Mouse (Mus musculus) lung, postnatal 0 days (tissue): ENCODE measurements around the gene Lsp1. TPM values are rescaled to one million over a fixed set of nuclear protein-coding genes. Genes with fewer than 3 reads are reported as not detected.
A peak's percentile ranks its signal among the peaks of the same experiment; 100 is the strongest.

Source experiments
- ATAC-seq: fragments of 200-750 bp; cut with Nextera tagmentation; 2 replicates; pipeline ENCODE4 v1.8.0; 2017; ENCODE audit warnings: moderate library complexity
- DNase-seq: peaks from one replicate; pipeline ENCODE4 v3.0.0-alpha.2; 2016; ENCODE audit warnings: low spot score
- H3K27ac ChIP-seq: fragments of 300-500 bp; sonication (generic); 2 replicates; pipeline ENCODE4 v1.5.1; 2014; ENCODE audit warnings: antibody characterized with exemption, mild to moderate bottlenecking, low read length, mixed read lengths
- H3K27me3 ChIP-seq: fragments of 300-500 bp; sonication (generic); replicated peaks from 2 replicates; pipeline ENCODE4 v1.6.1; 2014; ENCODE audit warnings: low read length, mixed read lengths; ENCODE audit not compliant: insufficient read depth
- H3K36me3 ChIP-seq: fragments of 300-500 bp; sonication (generic); 2 replicates; pipeline ENCODE4 v1.6.1; 2014; ENCODE audit warnings: low read length, mixed read lengths; ENCODE audit not compliant: insufficient read depth
- H3K4me1 ChIP-seq: fragments of 300-500 bp; sonication (generic); 2 replicates; pipeline ENCODE4 v1.6.1; 2014; ENCODE audit warnings: antibody characterized with exemption, low read depth, low read length, mixed read lengths; ENCODE audit not compliant: insufficient read depth
- H3K4me2 ChIP-seq: fragments of 300-500 bp; sonication (generic); replicated peaks from 2 replicates; pipeline ENCODE4 v1.6.1; 2014; ENCODE audit warnings: low read depth, mild to moderate bottlenecking, low read length, moderate library complexity, mixed read lengths
- H3K4me3 ChIP-seq: fragments of 300-500 bp; sonication (generic); 2 replicates; pipeline ENCODE4 v1.5.1; 2014; ENCODE audit warnings: low read depth, low read length
- H3K9ac ChIP-seq: fragments of 300-500 bp; sonication (generic); replicated peaks from 2 replicates; pipeline ENCODE4 v1.6.1; 2014; ENCODE audit warnings: low read depth, mild to moderate bottlenecking
- H3K9me3 ChIP-seq: fragments of 300-500 bp; sonication (generic); 2 replicates; pipeline ENCODE4 v1.6.1; 2016; ENCODE audit warnings: low read length, mixed read lengths
- CTCF ChIP-seq: IDR thresholded peaks from 2 replicates; pipeline ENCODE4 v1.5.1; 2016; ENCODE audit warnings: antibody characterized with exemption, mild to moderate bottlenecking
- EP300 ChIP-seq: IDR thresholded peaks from 2 replicates; pipeline ENCODE4 v1.6.1; 2016; ENCODE audit warnings: antibody characterized with exemption, mild to moderate bottlenecking, control low read depth
- whole genome bisulfite sequencing: fragments of 180-500 bp; shearing (Covaris S2); extraction: QIAGEN DNeasy Blood & Tissue Kit; methylation state at CpG from one replicate; pipeline ENCODE4 v1.1.7; 2014; 5-methylcytosine and 5-hydroxymethylcytosine counted together
- polyA plus RNA-seq: library from polyadenylated mRNA; unstranded; fragments of >200 nt; fragmentation: Nextera tagmentation; extraction: Ambion mirVana; gene quantifications from 2 replicates; pipeline ENCODE4 v1.2.1, GENCODE M21; 2015

Gene Lsp1
- polyA plus RNA-seq, 1 experiment from 2014 or later: 92.3 TPM

DNA sequence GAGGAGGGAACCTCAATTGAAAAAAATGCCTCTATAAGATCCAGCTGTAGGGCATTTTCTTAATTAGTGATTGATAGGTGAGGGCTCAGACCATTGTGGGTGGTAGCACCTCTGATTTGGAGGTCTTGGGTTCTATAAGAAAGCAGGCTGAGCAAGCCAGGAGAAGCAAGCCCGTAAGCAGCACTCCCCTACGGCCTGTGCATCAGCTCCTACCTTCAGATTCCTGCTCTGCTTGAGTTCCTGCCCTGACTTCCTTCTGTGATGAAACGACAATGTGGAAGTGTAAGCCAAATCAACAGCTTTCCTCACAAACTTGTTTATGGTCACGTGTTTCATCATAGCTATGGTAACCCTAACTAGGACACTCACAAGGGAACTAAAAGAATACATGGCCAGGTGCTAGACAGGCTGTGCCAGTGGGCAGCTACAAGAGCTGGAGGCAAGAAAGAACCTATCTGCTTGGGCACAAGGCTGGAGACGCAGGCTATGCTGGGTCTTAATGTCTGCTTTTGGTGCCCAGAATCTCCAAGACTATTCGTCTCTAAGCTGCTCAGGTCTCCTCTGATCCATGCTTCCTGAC is 11.5 kb upstream of the Lsp1 start:
- WGBS: 75% methylated on average over 6 of the region's 6 CpGs
- no peaks in the 10 kb centered on the region for H3K36me3 ChIP-seq
- H3K27me3 ChIP-seq: no peaks in the 10 kb centered on the region
- ATAC-seq (no peak), DNase-seq (peak; percentile 49)
- H3K9ac ChIP-seq: no peak overlapping the region
- no peak for TF ChIP-seq CTCF
- TF ChIP-seq EP300: no peak
- no peaks in the 10 kb centered on the region for H3K4me1 ChIP-seq
- no peak overlapping the region for H3K27ac ChIP-seq
- H3K4me3 ChIP-seq: no peak overlapping the region
- no peaks in the 10 kb centered on the region for H3K9me3 ChIP-seq
- no peak overlapping the region for H3K4me2 ChIP-seq

DNA sequence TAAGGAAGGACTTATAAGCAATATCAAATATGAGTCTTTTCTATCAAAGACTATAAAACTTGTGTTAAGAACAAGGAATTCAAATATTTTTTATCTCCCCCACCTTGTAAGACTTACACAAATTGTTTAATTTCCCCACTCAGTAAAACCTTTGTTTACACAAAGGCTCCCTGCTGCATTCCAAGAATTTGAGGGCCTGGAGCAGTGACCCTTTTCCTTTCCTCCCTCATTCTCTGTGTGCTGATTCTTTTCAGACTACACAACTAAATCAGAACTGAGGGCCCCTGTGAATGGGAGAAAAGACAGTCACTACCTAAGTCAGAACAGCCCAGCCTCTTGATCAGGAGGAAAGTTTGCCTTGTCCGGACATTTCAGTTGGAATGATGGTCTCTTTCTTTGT is 5.9 kb upstream of the Lsp1 start:
- TF ChIP-seq CTCF (no peak), EP300 (no peak)
- Histone ChIP-seq H3K9ac (no peak overlapping the region), H3K4me2 (no peak overlapping the region), H3K4me1 (peaks cover 10% of the 10 kb centered on the region), H3K27ac (peak overlapping the region; percentile 60; the same call in 1 of the 2 replicates), H3K4me3 (no peak overlapping the region), H3K9me3 (no peaks in the 10 kb centered on the region), H3K36me3 (no peaks in the 10 kb centered on the region), H3K27me3 (no peaks in the 10 kb centered on the region)
- DNase-seq (no peak), ATAC-seq (no peak)
- WGBS: 33% methylated on average over 1 of the region's 1 CpGs

DNA sequence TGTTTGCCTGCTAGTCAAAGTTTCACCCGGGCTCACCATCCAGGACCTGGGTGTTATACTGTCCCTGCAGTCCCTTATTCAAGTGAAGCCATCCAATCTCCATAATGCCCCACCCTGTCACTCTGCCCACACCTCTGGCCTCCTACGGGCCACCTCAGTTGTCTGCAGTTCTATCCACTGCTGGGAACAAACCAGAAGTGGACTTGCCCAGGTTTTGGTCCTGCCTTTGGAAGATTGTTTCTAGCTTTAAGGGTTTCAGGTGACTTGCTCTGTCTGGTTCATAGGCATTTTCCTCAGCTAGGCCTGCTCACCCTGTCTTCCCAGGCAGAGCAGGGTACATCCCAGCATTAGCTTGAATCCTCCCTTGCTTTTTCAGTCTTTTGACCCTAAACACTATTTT is 5.4 kb upstream of the Lsp1 start:
- peaks cover 10% of the 10 kb centered on the region for H3K4me1 ChIP-seq
- H3K9ac ChIP-seq: no peak overlapping the region
- no peak for TF ChIP-seq EP300
- TF ChIP-seq CTCF: no peak
- DNase-seq: no peak
- H3K36me3 ChIP-seq: no peaks in the 10 kb centered on the region
- no peak for ATAC-seq
- WGBS: 45% methylated on average over 2 of the region's 2 CpGs
- H3K27ac ChIP-seq: peak overlapping the region; percentile 60; the same call in 1 of the 2 replicates
- no peaks in the 10 kb centered on the region for H3K9me3 ChIP-seq
- no peak overlapping the region for H3K4me2 ChIP-seq
- no peaks in the 10 kb centered on the region for H3K27me3 ChIP-seq
- no peak overlapping the region for H3K4me3 ChIP-seq

DNA sequence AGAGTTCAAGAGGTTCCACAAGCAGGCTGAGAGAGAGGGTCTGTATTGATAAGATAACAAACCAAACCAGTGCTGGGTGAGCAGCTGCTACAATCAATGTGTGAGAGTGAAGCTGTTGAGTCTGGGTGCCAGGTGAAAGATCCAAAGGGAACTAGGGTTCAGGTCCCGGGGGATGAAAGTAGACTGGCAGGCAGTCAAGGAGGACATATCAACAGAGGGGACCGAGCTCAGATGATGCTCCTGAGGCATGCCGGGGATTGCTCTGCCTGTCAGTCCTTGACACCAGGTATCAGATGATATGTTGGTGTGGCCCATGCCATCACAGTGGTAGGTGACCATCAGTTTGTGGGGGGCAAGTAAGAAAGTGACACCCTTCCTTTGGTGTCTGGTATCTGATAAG is 3.8 kb upstream of the Lsp1 start:
- ATAC-seq (no peak), DNase-seq (no peak)
- H3K36me3 ChIP-seq: no peaks in the 10 kb centered on the region
- no peak overlapping the region for H3K4me3 ChIP-seq
- 60% methylated on average over 3 of the region's 3 CpGs for WGBS
- no peaks in the 10 kb centered on the region for H3K27me3 ChIP-seq
- H3K4me2 ChIP-seq: no peak overlapping the region
- no peaks in the 10 kb centered on the region for H3K9me3 ChIP-seq
- no peak overlapping the region for H3K9ac ChIP-seq
- TF ChIP-seq CTCF: no peak
- no peak for TF ChIP-seq EP300
- H3K27ac ChIP-seq: peak overlapping the region; percentile 85; the same call in 1 of the 2 replicates
- H3K4me1 ChIP-seq: peaks cover 10% of the 10 kb centered on the region

DNA sequence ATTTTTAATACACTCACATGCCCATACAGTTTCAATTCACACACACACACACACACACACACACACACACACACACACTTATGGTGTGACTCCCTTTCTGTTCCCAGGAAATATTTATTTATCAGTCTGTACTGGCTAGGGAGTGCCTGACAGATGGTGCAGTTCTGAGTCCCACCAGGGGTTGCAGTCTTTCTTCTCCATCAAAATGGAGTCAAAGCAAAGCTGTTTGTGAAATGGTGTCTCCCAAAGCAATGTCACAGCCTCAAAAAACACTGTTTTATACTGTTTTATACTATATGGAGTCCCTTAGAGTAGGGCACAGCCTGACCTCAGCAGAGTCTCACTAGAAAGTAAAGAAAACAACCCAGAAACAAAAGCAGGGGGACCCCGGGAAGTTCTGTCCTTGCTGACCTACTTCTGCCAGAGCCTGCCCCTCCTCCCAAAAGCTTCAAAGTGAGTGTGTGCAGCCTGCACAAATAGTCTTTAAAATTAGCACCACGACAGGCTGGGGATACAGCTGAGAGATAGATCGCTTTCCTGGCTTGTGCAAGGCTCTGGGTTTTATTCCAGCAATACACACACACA is 3.3 kb upstream of the Lsp1 start:
- Histone ChIP-seq H3K27me3 (no peaks in the 10 kb centered on the region), H3K4me3 (no peak overlapping the region), H3K27ac (peak overlapping the region; percentile 85), H3K9me3 (no peaks in the 10 kb centered on the region), H3K9ac (no peak overlapping the region), H3K4me1 (peaks cover 10% of the 10 kb centered on the region), H3K4me2 (no peak overlapping the region), H3K36me3 (no peaks in the 10 kb centered on the region)
- DNase-seq (peak; percentile 85), ATAC-seq (peak; percentile 74)
- 14% methylated on average over 3 of the region's 3 CpGs for WGBS
- TF ChIP-seq EP300 (peak; percentile 11; the same call in 1 of the 2 replicates), CTCF (peak; percentile 59)

DNA sequence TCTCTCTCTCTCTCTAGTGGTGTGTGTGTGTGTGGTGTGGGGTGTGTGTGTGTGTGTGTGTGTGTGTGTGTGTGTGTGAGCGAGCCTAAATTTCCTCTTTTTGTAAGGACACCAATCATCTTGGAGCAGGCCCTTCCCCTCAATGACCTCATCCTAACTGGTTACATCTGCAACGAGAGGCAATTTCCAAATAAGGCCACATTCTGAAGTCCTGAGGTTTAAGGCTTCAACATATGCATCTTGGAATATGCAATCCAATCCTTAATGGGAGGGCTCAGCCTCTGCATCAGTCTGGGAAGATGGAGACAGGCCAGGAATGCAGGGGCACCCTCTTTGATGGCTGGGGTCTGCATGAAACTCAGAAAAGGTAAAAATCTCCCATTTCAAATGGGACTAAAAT is 2.6 kb upstream of the Lsp1 start:
- Histone ChIP-seq H3K27ac (peak overlapping the region; percentile 85), H3K27me3 (no peaks in the 10 kb centered on the region), H3K4me1 (peaks cover 10% of the 10 kb centered on the region), H3K4me2 (no peak overlapping the region), H3K9ac (no peak overlapping the region), H3K4me3 (no peak overlapping the region), H3K36me3 (no peaks in the 10 kb centered on the region), H3K9me3 (no peaks in the 10 kb centered on the region)
- WGBS: 21% methylated on average over 2 of the region's 2 CpGs
- TF ChIP-seq CTCF: no peak
- TF ChIP-seq EP300: 0 out of 2 replicates have a peak, but pooled peaks have one; percentile 2
- DNase-seq: peak; percentile 91
- ATAC-seq: peak; percentile 63
